Mouse (Mus musculus) liver, postnatal 0 days (tissue): ENCODE results near the gene Tnip1.

Source experiments
- CTCF ChIP-seq: sonication (generic); IDR thresholded peaks from 2 replicates; pipeline ENCODE4 v1.5.1; 2016; ENCODE audit warnings: antibody characterized with exemption, low read depth
- EP300 ChIP-seq: IDR thresholded peaks from 2 replicates; pipeline ENCODE4 v1.6.1; 2016; ENCODE audit warnings: antibody characterized with exemption, low read depth, mild to moderate bottlenecking

- no peak for TF ChIP-seq CTCF
- TF ChIP-seq EP300: no peak
These were observed 796 bp downstream of the Tnip1 start for GRCm38 (mm10) chr11:54961921-54962320.
